8 mouse cellular contexts compared by ENCODE assay signal in genomic region chr3:142620956-142621562, GRCm38 (mm10). TPM values are rescaled to one million over a fixed set of nuclear protein-coding genes. Genes with fewer than 3 reads are reported as not detected.
A peak's percentile ranks its signal among the peaks of the same experiment; 100 is the strongest.
DNase-seq lines count a peak whose midpoint lies in the region; ATAC-seq and TF ChIP-seq lines count a peak whose summit lies in the region.

No protein-coding gene starts in this region.

- no peak for TF ChIP-seq POLR2A in brain, embryonic 14.5 days (IDR thresholded peaks at IDR 0.05; ENCODE audit: borderline replicate concordance, extremely low read depth, insufficient read depth, insufficient read length, poor library complexity, severe bottlenecking)

- no peaks in the 10 kb centered on the region for H3K36me3 ChIP-seq in midbrain, postnatal 0 days (ENCODE audit: insufficient read depth, low read length)
- no peaks in the 10 kb centered on the region for H3K36me3 ChIP-seq in midbrain, embryonic 11.5 days (ENCODE audit: control insufficient read depth, insufficient read depth, low read length)
- no peaks in the 10 kb centered on the region for H3K36me3 ChIP-seq in liver, embryonic 15.5 days (replicated peaks)
- H3K36me3 ChIP-seq in stomach, postnatal 0 days (ENCODE audit: control insufficient read depth, insufficient read depth, low read length): no peaks in the 10 kb centered on the region

- peak; percentile 57 for TF ChIP-seq CTCF in midbrain, postnatal 0 days (IDR thresholded peaks at IDR 0.05)
- peak; percentile 11; the same call in 1 of the 2 replicates for TF ChIP-seq CTCF in brain, embryonic 14.5 days (IDR thresholded peaks at IDR 0.05; ENCODE audit: borderline replicate concordance, extremely low read depth, insufficient read depth, insufficient read length)
- TF ChIP-seq CTCF in stomach, postnatal 0 days (IDR thresholded peaks at IDR 0.05; ENCODE audit: low read depth): peak; percentile 72

- no peak for ATAC-seq in midbrain, postnatal 0 days (ENCODE audit: low FRiP score)
- ATAC-seq in midbrain, embryonic 11.5 days (ENCODE audit: low FRiP score): no peak
- ATAC-seq in liver, embryonic 15.5 days (ENCODE audit: insufficient read depth): no peak
- no peak; the same call in 1 of the 2 replicates for ATAC-seq in stomach, postnatal 0 days (ENCODE audit: low FRiP score, low TSS enrichment)

- no peaks in the 10 kb centered on the region for H3K9me3 ChIP-seq in midbrain, postnatal 0 days (ENCODE audit: low read length)
- H3K9me3 ChIP-seq in midbrain, embryonic 11.5 days (ENCODE audit: control insufficient read depth, low read length): no peaks in the 10 kb centered on the region
- no peaks in the 10 kb centered on the region for H3K9me3 ChIP-seq in liver, embryonic 15.5 days (replicated peaks)
- H3K9me3 ChIP-seq in stomach, postnatal 0 days (ENCODE audit: control insufficient read depth, low read length): no peaks in the 10 kb centered on the region

- H3K27me3 ChIP-seq in midbrain, postnatal 0 days (ENCODE audit: insufficient read depth, low read length): no peaks in the 10 kb centered on the region
- no peaks in the 10 kb centered on the region for H3K27me3 ChIP-seq in midbrain, embryonic 11.5 days (ENCODE audit: control insufficient read depth, insufficient read depth, low read length)
- H3K27me3 ChIP-seq in liver, embryonic 15.5 days: no peaks in the 10 kb centered on the region
- H3K27me3 ChIP-seq in stomach, postnatal 0 days (ENCODE audit: control insufficient read depth, insufficient read depth, low read length): no peaks in the 10 kb centered on the region

- 0 out of 2 replicates have a peak overlapping the region, but pooled peaks have one; percentile 2 for H3K4me3 ChIP-seq in midbrain, postnatal 0 days (ENCODE audit: low read depth, low read length)
- no peak overlapping the region for H3K4me3 ChIP-seq in midbrain, embryonic 11.5 days (ENCODE audit: low read depth, low read length)
- peak overlapping the region; percentile 43 for H3K4me3 ChIP-seq in liver, embryonic 15.5 days (replicated peaks)
- H3K4me3 ChIP-seq in stomach, postnatal 0 days (ENCODE audit: low read depth, low read length): peak overlapping the region; percentile 41

- 0 out of 2 replicates have a peak overlapping the region, but pooled peaks have one; percentile 2 for H3K4me2 ChIP-seq in midbrain, postnatal 0 days (ENCODE audit: low read depth, low read length, poor library complexity, severe bottlenecking)
- H3K4me2 ChIP-seq in midbrain, embryonic 11.5 days: no peak overlapping the region
- peak overlapping the region; percentile 57 for H3K4me2 ChIP-seq in liver, embryonic 15.5 days
- H3K4me2 ChIP-seq in stomach, postnatal 0 days (replicated peaks; ENCODE audit: low read depth): peak overlapping the region; percentile 65

- TF ChIP-seq EP300 in stomach, postnatal 0 days (optimal IDR thresholded peaks at IDR 0.05): no peak

- WGBS in midbrain, postnatal 0 days: 60% methylated on average over 3 of the region's 3 CpGs
- 62% methylated on average over 3 of the region's 3 CpGs for WGBS in midbrain, embryonic 11.5 days
- 46% methylated on average over 3 of the region's 3 CpGs for WGBS in liver, embryonic 15.5 days (ENCODE audit: insufficient replicate concordance)
- 49% methylated on average over 3 of the region's 3 CpGs for WGBS in stomach, postnatal 0 days

- H3K27ac ChIP-seq in midbrain, postnatal 0 days (ENCODE audit: low read depth, low read length): no peak overlapping the region
- no peak overlapping the region for H3K27ac ChIP-seq in midbrain, embryonic 11.5 days (ENCODE audit: low read depth, low read length)
- H3K27ac ChIP-seq in liver, embryonic 15.5 days (replicated peaks): 0 out of 2 replicates have a peak overlapping the region, but pooled peaks have one; percentile 45
- no peak overlapping the region for H3K27ac ChIP-seq in stomach, postnatal 0 days (replicated peaks)

- no peaks in the 10 kb centered on the region for H3K4me1 ChIP-seq in midbrain, postnatal 0 days (ENCODE audit: insufficient read depth, low read length)
- H3K4me1 ChIP-seq in midbrain, embryonic 11.5 days (ENCODE audit: control insufficient read depth, insufficient read depth, low read length): no peaks in the 10 kb centered on the region
- H3K4me1 ChIP-seq in liver, embryonic 15.5 days (replicated peaks): no peaks in the 10 kb centered on the region
- H3K4me1 ChIP-seq in stomach, postnatal 0 days (replicated peaks; ENCODE audit: control insufficient read depth, insufficient read depth): no peaks in the 10 kb centered on the region

- peak; percentile 7 for DNase-seq in midbrain, postnatal 0 days (ENCODE audit: low spot score)
- DNase-seq in midbrain, embryonic 11.5 days (ENCODE audit: low spot score, missing footprints): no peak
- peak; percentile 12 for DNase-seq in brain, embryonic 14.5 days (ENCODE audit: low read depth)
- DNase-seq in stomach, postnatal 0 days (ENCODE audit: low spot score): no peak
- no peak for DNase-seq in urinary bladder, postnatal 10 days (ENCODE audit: low spot score)
- DNase-seq in testis, postnatal 14 days (ENCODE audit: low spot score): no peak
- no peak for DNase-seq in left cerebral cortex, adult 18-20 months (ENCODE audit: low spot score in 2 of 2)

- no peak overlapping the region for H3K9ac ChIP-seq in midbrain, postnatal 0 days (replicated peaks; ENCODE audit: low read length, poor library complexity, severe bottlenecking)
- H3K9ac ChIP-seq in midbrain, embryonic 11.5 days (ENCODE audit: low read length): no peak overlapping the region
- no peak overlapping the region for H3K9ac ChIP-seq in liver, embryonic 15.5 days
- no peak overlapping the region for H3K9ac ChIP-seq in stomach, postnatal 0 days (ENCODE audit: low read length)

RNA-seq across cellular contexts. Expression of gene Gbp2, which starts 0.7 kb away (rescaled TPM):
- 0.71 and 3.4 TPM in 2 replicates for total RNA-seq in midbrain, postnatal 0 days (2014; rRNA removed)
- polyA plus RNA-seq in midbrain, postnatal 0 days (2015; fragmentation: Nextera tagmentation; extraction: Ambion mirVana): 1.1 and 1.3 TPM in 2 replicates
- not detected in 2 replicates for polyA plus RNA-seq in midbrain, embryonic 11.5 days (2014; fragmentation: Nextera tagmentation; extraction: Ambion mirVana)
- 0.25 and 0.75 TPM in 2 replicates for polyA plus RNA-seq in brain, embryonic 14.5 days (2012; rRNA removed)
- 2.3 and 2.7 TPM in 2 replicates for polyA plus RNA-seq in liver, embryonic 15.5 days (2015; fragmentation: Nextera tagmentation; extraction: Ambion mirVana)
- 2.8 and 3.7 TPM in 2 replicates for polyA plus RNA-seq in stomach, postnatal 0 days (2015; fragmentation: Nextera tagmentation; extraction: Ambion mirVana)
- 1 to 10 TPM; 2.2 to 2.7 TPM for total RNA-seq in left cerebral cortex, adult 18-20 months (2021)

RNA-seq across cellular contexts. Expression of gene Gbp2b, which starts 26.4 kb away (rescaled TPM):
- not detected in 2 replicates for total RNA-seq in midbrain, postnatal 0 days (2014; rRNA removed)
- not detected in 2 replicates for polyA plus RNA-seq in midbrain, postnatal 0 days (2015; fragmentation: Nextera tagmentation; extraction: Ambion mirVana)
- polyA plus RNA-seq in midbrain, embryonic 11.5 days (2014; fragmentation: Nextera tagmentation; extraction: Ambion mirVana): not detected in 2 replicates
- polyA plus RNA-seq in brain, embryonic 14.5 days (2012; rRNA removed): not detected in 2 replicates
- 0.02 TPM in 1 of 2 replicates, not detected in the other for polyA plus RNA-seq in liver, embryonic 15.5 days (2015; fragmentation: Nextera tagmentation; extraction: Ambion mirVana)
- polyA plus RNA-seq in stomach, postnatal 0 days (2015; fragmentation: Nextera tagmentation; extraction: Ambion mirVana): not detected in 2 replicates
- not detected for total RNA-seq in left cerebral cortex, adult 18-20 months (2021)

Comparison
In these comparisons a context has a peak if more than half of its experiments do, and no peak if none do; other contexts are left out.
1. DNase-seq: peak in midbrain, postnatal 0 days (single experiment) and brain, embryonic 14.5 days (single experiment); none in midbrain, embryonic 11.5 days (single experiment), stomach, postnatal 0 days (single experiment), urinary bladder, postnatal 10 days (single experiment), testis, postnatal 14 days (single experiment) and left cerebral cortex, adult 18-20 months (0 of 2).
2. CTCF ChIP-seq: peak in every context shown above with its lines; median percentile 72 in stomach, postnatal 0 days; 57 in midbrain, postnatal 0 days; 11 in brain, embryonic 14.5 days.